Mouse (Mus musculus): ENCODE results near the gene Cxcl16. TPM values are rescaled to one million over a fixed set of nuclear protein-coding genes. Genes with fewer than 3 reads are reported as not detected.
"Not testable (repeated sequence)": the region's sequence is repeated elsewhere in the genome, so short reads cannot be mapped to it uniquely, and the experiment has no call there.

Cxcl16 gene
- polyA plus RNA-seq, 1 experiment, result 48.0 TPM

GRCm38 (mm10) chr11:70499566-70500475, 40.0 kb upstream of the Cxcl16 start:
- Histone ChIP-seq H3K27ac (ENCODE audit: insufficient read depth, low read depth, low read length) (peak overlapping the region; percentile 83), H3K4me3 (ENCODE audit: low read depth, low read length) (no peak overlapping the region), H3K36me3 (ENCODE audit: control insufficient read depth, insufficient read depth, low read length) (no peaks in the 10 kb centered on the region), H3K27me3 (ENCODE audit: control insufficient read depth, insufficient read depth, low read length) (no peaks in the 10 kb centered on the region), H3K4me1 (ENCODE audit: control insufficient read depth, insufficient read depth, insufficient read length, low read length) (peaks cover 23% of the 10 kb centered on the region)
- 39% methylated on average over 14 of the region's 14 CpGs for WGBS
- TF ChIP-seq CTCF (IDR thresholded peaks at IDR 0.05; ENCODE audit: extremely low read depth, insufficient read length, insufficient replicate concordance, low read depth, low read length) (no peak), POLR2A (IDR thresholded peaks at IDR 0.05; ENCODE audit: low read depth, low read length) (no peak)

- peaks cover 7% of the 10 kb centered on the region; the same call in 1 of the 2 replicates for H3K4me1 ChIP-seq (ENCODE audit: control insufficient read depth, insufficient read depth, insufficient read length, low read length)
- no peaks in the 10 kb centered on the region for H3K36me3 ChIP-seq (ENCODE audit: control insufficient read depth, insufficient read depth, low read length)
- H3K27me3 ChIP-seq (ENCODE audit: control insufficient read depth, insufficient read depth, low read length), result no peaks in the 10 kb centered on the region
- H3K4me3 ChIP-seq (ENCODE audit: low read depth, low read length), result no peak overlapping the region
- 72% methylated on average over 6 of the region's 6 CpGs for WGBS
- TF ChIP-seq POLR2A (IDR thresholded peaks at IDR 0.05; ENCODE audit: low read depth, low read length) (no peak), CTCF (IDR thresholded peaks at IDR 0.05; ENCODE audit: extremely low read depth, insufficient read length, insufficient replicate concordance, low read depth, low read length) (no peak)
- peak overlapping the region; percentile 74 for H3K27ac ChIP-seq (ENCODE audit: insufficient read depth, low read depth, low read length)
Observed at GRCm38 (mm10) chr11:70489684-70490083, 29.9 kb upstream of the Cxcl16 start.

GRCm38 (mm10) chr11:70489138-70489537, 29.4 kb upstream of the Cxcl16 start:
- Histone ChIP-seq H3K27ac (ENCODE audit: insufficient read depth, low read depth, low read length) (peak overlapping the region; percentile 74), H3K27me3 (ENCODE audit: control insufficient read depth, insufficient read depth, low read length) (no peaks in the 10 kb centered on the region), H3K36me3 (ENCODE audit: control insufficient read depth, insufficient read depth, low read length) (no peaks in the 10 kb centered on the region), H3K4me1 (ENCODE audit: control insufficient read depth, insufficient read depth, insufficient read length, low read length) (peaks cover 5% of the 10 kb centered on the region; the same call in 1 of the 2 replicates), H3K4me3 (ENCODE audit: low read depth, low read length) (no peak overlapping the region)
- no peak for TF ChIP-seq POLR2A (IDR thresholded peaks at IDR 0.05; ENCODE audit: low read depth, low read length)
- no peak for TF ChIP-seq CTCF (IDR thresholded peaks at IDR 0.05; ENCODE audit: extremely low read depth, insufficient read length, insufficient replicate concordance, low read depth, low read length)
- WGBS, result 83% methylated on average over 3 of the region's 3 CpGs

- 57% methylated on average over 4 of the region's 4 CpGs for WGBS
- Histone ChIP-seq H3K36me3 (ENCODE audit: control insufficient read depth, insufficient read depth, low read length) (no peaks in the 10 kb centered on the region), H3K4me3 (ENCODE audit: low read depth, low read length) (no peak overlapping the region), H3K4me1 (ENCODE audit: control insufficient read depth, insufficient read depth, insufficient read length, low read length) (no peaks in the 10 kb centered on the region; the same call in 1 of the 2 replicates), H3K27ac (ENCODE audit: insufficient read depth, low read depth, low read length) (no peak overlapping the region), H3K27me3 (ENCODE audit: control insufficient read depth, insufficient read depth, low read length) (no peaks in the 10 kb centered on the region)
- TF ChIP-seq CTCF (IDR thresholded peaks at IDR 0.05; ENCODE audit: extremely low read depth, insufficient read length, insufficient replicate concordance, low read depth, low read length) (no peak), POLR2A (IDR thresholded peaks at IDR 0.05; ENCODE audit: low read depth, low read length) (no peak)
Observed at GRCm38 (mm10) chr11:70487816-70488215, 28.0 kb upstream of the Cxcl16 start.

GRCm38 (mm10) chr11:70485498-70485897, 25.7 kb upstream of the Cxcl16 start:
- no peak overlapping the region for H3K4me3 ChIP-seq (ENCODE audit: low read depth, low read length)
- WGBS, result 45% methylated on average over 2 of the region's 2 CpGs
- no peak overlapping the region for H3K27ac ChIP-seq (ENCODE audit: insufficient read depth, low read depth, low read length)
- H3K27me3 ChIP-seq (ENCODE audit: control insufficient read depth, insufficient read depth, low read length), result no peaks in the 10 kb centered on the region
- TF ChIP-seq CTCF (IDR thresholded peaks at IDR 0.05; ENCODE audit: extremely low read depth, insufficient read length, insufficient replicate concordance, low read depth, low read length) (no peak), POLR2A (IDR thresholded peaks at IDR 0.05; ENCODE audit: low read depth, low read length) (no peak)
- peaks cover 2% of the 10 kb centered on the region; the same call in 1 of the 2 replicates for H3K4me1 ChIP-seq (ENCODE audit: control insufficient read depth, insufficient read depth, insufficient read length, low read length)
- no peaks in the 10 kb centered on the region for H3K36me3 ChIP-seq (ENCODE audit: control insufficient read depth, insufficient read depth, low read length)

GRCm38 (mm10) chr11:70474872-70475534, 15.2 kb upstream of the Cxcl16 start:
- Histone ChIP-seq H3K27me3 (ENCODE audit: control insufficient read depth, insufficient read depth, low read length) (no peaks in the 10 kb centered on the region), H3K27ac (ENCODE audit: insufficient read depth, low read depth, low read length) (peak overlapping the region; percentile 93), H3K4me1 (ENCODE audit: control insufficient read depth, insufficient read depth, insufficient read length, low read length) (peaks cover 9% of the 10 kb centered on the region), H3K36me3 (ENCODE audit: control insufficient read depth, insufficient read depth, low read length) (no peaks in the 10 kb centered on the region), H3K4me3 (ENCODE audit: low read depth, low read length) (no peak overlapping the region)
- TF ChIP-seq POLR2A (IDR thresholded peaks at IDR 0.05; ENCODE audit: low read depth, low read length), result no peak
- TF ChIP-seq CTCF (IDR thresholded peaks at IDR 0.05; ENCODE audit: extremely low read depth, insufficient read length, insufficient replicate concordance, low read depth, low read length), result no peak
- 25% methylated on average over 12 of the region's 12 CpGs for WGBS

- H3K27me3 ChIP-seq (ENCODE audit: control insufficient read depth, insufficient read depth, low read length); H3K36me3 ChIP-seq (ENCODE audit: control insufficient read depth, insufficient read depth, low read length); H3K4me3 ChIP-seq (ENCODE audit: low read depth, low read length): not testable (repeated sequence)
- peaks cover 11% of the 10 kb centered on the region for H3K4me1 ChIP-seq (ENCODE audit: control insufficient read depth, insufficient read depth, insufficient read length, low read length)
- peak overlapping the region; percentile 57 for H3K27ac ChIP-seq (ENCODE audit: insufficient read depth, low read depth, low read length)
- WGBS, result 59% methylated on average over 5 of the region's 5 CpGs
Observed at GRCm38 (mm10) chr11:70473291-70473690, 13.5 kb upstream of the Cxcl16 start.

All from small intestine, adult 2 months (tissue).